Mouse (Mus musculus) neural tube, embryonic 14.5 days (tissue): ENCODE results near the gene Pdcd7. TPM values are rescaled to one million over a fixed set of nuclear protein-coding genes. Genes with fewer than 3 reads are reported as not detected.

Experiments used
- ATAC-seq: fragments of 200-750 bp; cut with Nextera tagmentation; 2 replicates; pipeline ENCODE4 v1.8.0; 2017; ENCODE audit warnings: low read depth, mild to moderate bottlenecking, moderate TSS enrichment, moderate library complexity
- H3K27ac ChIP-seq: fragments of 300-500 bp; sonication (generic); 2 replicates; pipeline ENCODE4 v1.5.1; 2014; ENCODE audit warnings: low read depth, mild to moderate bottlenecking, control low read depth, low read length, moderate library complexity, mixed read lengths
- H3K27me3 ChIP-seq: fragments of 300-500 bp; sonication (generic); 2 replicates; pipeline ENCODE4 v1.6.1; 2014; ENCODE audit warnings: low read length; ENCODE audit not compliant: control insufficient read depth, insufficient read depth
- H3K36me3 ChIP-seq: fragments of 300-500 bp; sonication (generic); 2 replicates; pipeline ENCODE4 v1.6.1; 2014; ENCODE audit warnings: low read length, mixed read lengths; ENCODE audit not compliant: control insufficient read depth, insufficient read depth
- H3K4me1 ChIP-seq: fragments of 300-500 bp; sonication (generic); 2 replicates; pipeline ENCODE4 v1.6.1; 2014; ENCODE audit warnings: low read length; ENCODE audit not compliant: control insufficient read depth, insufficient read depth
- H3K4me2 ChIP-seq: fragments of 300-500 bp; sonication (generic); 2 replicates; pipeline ENCODE4 v1.6.1; 2014; ENCODE audit warnings: mild to moderate bottlenecking, low read depth, low read length, control low read depth
- H3K4me3 ChIP-seq: fragments of 300-500 bp; sonication (generic); 2 replicates; pipeline ENCODE4 v1.5.1; 2014; ENCODE audit warnings: low read depth, low read length, control low read depth, mixed read lengths
- H3K9ac ChIP-seq: fragments of 300-500 bp; sonication (generic); replicated peaks from 2 replicates; pipeline ENCODE4 v1.6.1; 2014; ENCODE audit warnings: low read depth, mild to moderate bottlenecking, control low read depth, low read length, mixed read lengths
- H3K9me3 ChIP-seq: fragments of 300-500 bp; sonication (generic); 2 replicates; pipeline ENCODE4 v1.6.1; 2016; ENCODE audit warnings: low read length; ENCODE audit not compliant: control insufficient read depth
- WGBS: fragments of 180-500 bp; shearing (Covaris S2); extraction: QIAGEN DNeasy Blood & Tissue Kit; methylation state at CpG from one replicate; pipeline ENCODE4 v1.1.7; 2014; 5-methylcytosine and 5-hydroxymethylcytosine counted together
- polyA plus RNA-seq: library from polyadenylated mRNA; unstranded; fragments of >200 nt; fragmentation: Nextera tagmentation; extraction: Ambion mirVana; gene quantifications from 2 replicates; pipeline ENCODE4 v1.2.1, GENCODE M21; 2014

The Pdcd7 gene
- 12.3 and 12.5 TPM in 2 replicates for polyA plus RNA-seq

- no peaks in the 10 kb centered on the region; the same call in 1 of the 2 replicates for H3K27me3 ChIP-seq
- ATAC-seq, result peak; percentile 98
- peak within 1 kb of the TSS; percentile 95 for H3K9ac ChIP-seq
- peak within 1 kb of the TSS; percentile 92 for H3K4me2 ChIP-seq
- H3K36me3 ChIP-seq, result no peaks in the 10 kb centered on the region
- WGBS, result under 1% methylated on average over 44 of the region's 59 CpGs
- H3K4me1 ChIP-seq, result peaks cover 12% of the 10 kb centered on the region
- H3K4me3 ChIP-seq, result peak within 1 kb of the TSS; percentile 98
- H3K27ac ChIP-seq, result peak within 1 kb of the TSS; percentile 88
- no peaks in the 10 kb centered on the region for H3K9me3 ChIP-seq
Measured at GRCm38 (mm10) chr9:65345854-65346475, at the start of gene Pdcd7. Pdcd7 (plus strand) TSS chr9:65346104.

DNA sequence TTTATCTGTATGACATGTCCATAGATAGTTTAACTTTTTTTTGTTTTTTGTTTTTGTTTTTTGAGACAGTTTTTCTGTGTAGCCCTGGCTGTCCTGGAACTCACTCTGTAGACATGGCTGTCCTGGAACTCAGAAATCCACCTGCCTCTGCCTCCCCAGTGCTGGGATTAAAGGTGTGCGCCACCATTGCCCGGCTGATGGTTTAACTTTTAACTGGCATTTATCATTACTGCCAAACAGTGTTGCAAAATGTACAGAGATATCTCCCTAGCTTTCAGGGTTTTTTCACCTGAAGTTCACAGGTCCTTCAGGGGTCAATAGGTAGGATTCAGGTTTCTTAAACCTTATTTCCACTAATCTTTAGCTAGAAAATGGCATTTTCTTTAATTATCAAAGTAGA lies 48.8 kb upstream of the Pdcd7 start:
- Histone ChIP-seq H3K27me3 (peaks cover 2% of the 10 kb centered on the region; the same call in 1 of the 2 replicates), H3K27ac (no peak overlapping the region), H3K4me3 (no peak overlapping the region), H3K4me2 (no peak overlapping the region), H3K36me3 (peaks cover 4% of the 10 kb centered on the region; the same call in 1 of the 2 replicates), H3K9me3 (no peaks in the 10 kb centered on the region), H3K9ac (no peak overlapping the region), H3K4me1 (peaks cover 13% of the 10 kb centered on the region)
- WGBS, result 98% methylated on average over 2 of the region's 2 CpGs
- ATAC-seq, result no peak

DNA sequence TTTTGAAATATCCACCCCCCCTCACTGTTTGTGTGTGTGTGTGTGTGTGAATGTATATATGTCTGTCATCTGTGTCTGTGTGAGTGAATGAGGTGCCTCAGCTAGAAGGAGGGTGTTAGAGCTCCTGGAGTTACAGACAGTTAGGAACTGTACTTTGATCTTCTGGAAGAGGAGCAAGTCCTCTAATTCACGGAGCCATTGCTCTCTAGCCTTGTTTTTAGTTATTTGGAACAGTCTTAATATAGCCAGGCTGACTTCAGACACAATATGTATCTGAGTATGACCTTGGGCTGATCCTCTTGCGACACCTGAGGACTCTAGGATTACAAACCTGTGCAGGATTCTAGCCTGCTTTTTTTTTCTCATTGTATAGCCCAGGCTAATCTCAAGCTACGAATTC lies 47.1 kb upstream of the Pdcd7 start:
- Histone ChIP-seq H3K27ac (no peak overlapping the region), H3K36me3 (peaks cover 9% of the 10 kb centered on the region; the same call in 1 of the 2 replicates), H3K4me3 (no peak overlapping the region), H3K9me3 (no peaks in the 10 kb centered on the region), H3K27me3 (peaks cover 2% of the 10 kb centered on the region; the same call in 1 of the 2 replicates), H3K4me1 (peaks cover 13% of the 10 kb centered on the region), H3K4me2 (no peak overlapping the region), H3K9ac (no peak overlapping the region)
- 92% methylated on average over 3 of the region's 3 CpGs for WGBS
- ATAC-seq, result no peak

DNA sequence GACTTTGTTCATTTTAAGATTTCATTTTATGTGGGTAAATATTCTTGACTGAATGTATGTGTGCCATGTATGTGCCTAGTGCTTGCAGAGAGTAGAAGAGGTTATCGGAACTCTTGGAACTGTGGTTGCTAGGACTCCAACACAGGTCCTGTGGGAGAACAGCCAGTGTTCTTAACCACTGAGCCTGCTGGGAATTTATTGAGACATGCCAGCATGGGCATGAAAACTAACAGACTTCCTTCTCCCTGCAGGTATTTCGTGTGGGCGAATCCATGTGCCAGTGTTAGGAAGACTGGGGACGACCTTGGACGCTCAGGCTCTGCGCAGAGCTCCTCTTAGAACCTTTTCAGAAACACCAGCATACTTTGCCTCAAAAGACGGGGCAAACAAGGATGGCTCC lies 46.3 kb upstream of the Pdcd7 start:
- Histone ChIP-seq H3K27ac (no peak overlapping the region), H3K9ac (no peak overlapping the region), H3K27me3 (no peaks in the 10 kb centered on the region; the same call in 1 of the 2 replicates), H3K4me1 (peaks cover 13% of the 10 kb centered on the region), H3K9me3 (no peaks in the 10 kb centered on the region), H3K4me2 (no peak overlapping the region), H3K36me3 (peaks cover 11% of the 10 kb centered on the region), H3K4me3 (no peak overlapping the region)
- WGBS, result 97% methylated on average over 7 of the region's 7 CpGs
- no peak for ATAC-seq

DNA sequence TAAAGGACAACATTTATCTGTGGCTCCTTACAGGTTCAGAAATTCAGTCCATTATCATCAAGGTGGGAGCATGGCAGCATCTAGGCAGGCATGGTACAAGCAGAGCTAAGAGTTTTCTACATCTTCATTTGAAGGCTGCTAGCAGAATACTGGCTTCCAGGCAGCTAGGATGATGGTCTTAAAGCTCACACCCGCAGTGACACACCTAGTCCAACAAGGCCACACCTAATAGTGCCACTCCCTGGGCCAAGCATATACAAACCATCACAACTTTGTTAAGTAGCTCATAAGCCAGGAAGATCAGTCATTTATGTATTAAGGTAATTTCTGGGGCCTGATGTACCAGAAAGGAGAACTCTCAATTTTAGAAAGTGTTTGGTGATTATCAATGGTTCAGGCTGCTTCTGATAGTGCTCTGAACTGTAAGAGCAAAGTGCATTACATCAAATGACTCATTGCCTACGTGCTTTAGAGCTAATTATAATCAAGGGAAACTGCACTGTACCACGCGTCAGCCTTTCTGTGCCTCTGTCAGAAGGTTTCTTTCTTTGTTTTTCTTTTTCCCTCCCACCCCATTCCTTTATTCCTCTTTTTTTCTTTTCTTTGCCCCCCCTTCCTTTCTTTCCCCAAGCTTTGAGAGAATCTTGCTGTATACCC lies 43.4 kb upstream of the Pdcd7 start:
- Histone ChIP-seq H3K9me3 (no peaks in the 10 kb centered on the region), H3K27me3 (no peaks in the 10 kb centered on the region), H3K4me3 (no peak overlapping the region), H3K9ac (no peak overlapping the region), H3K4me1 (no peaks in the 10 kb centered on the region), H3K36me3 (peaks cover 8% of the 10 kb centered on the region), H3K27ac (no peak overlapping the region), H3K4me2 (no peak overlapping the region)
- ATAC-seq, result no peak
- WGBS, result 97% methylated on average over 4 of the region's 4 CpGs

- no peak overlapping the region for H3K9ac ChIP-seq
- H3K4me3 ChIP-seq, result no peak overlapping the region
- no peak overlapping the region for H3K27ac ChIP-seq
- ATAC-seq, result no peak
- H3K9me3 ChIP-seq, result no peaks in the 10 kb centered on the region
- WGBS, result 96% methylated on average over 4 of the region's 4 CpGs
- H3K36me3 ChIP-seq, result peaks cover 8% of the 10 kb centered on the region
- no peaks in the 10 kb centered on the region for H3K27me3 ChIP-seq
- H3K4me1 ChIP-seq, result no peaks in the 10 kb centered on the region
- no peak overlapping the region for H3K4me2 ChIP-seq
Measured at GRCm38 (mm10) chr9:65303586-65303985, 42.3 kb upstream of the Pdcd7 start.

- H3K27me3 ChIP-seq, result no peaks in the 10 kb centered on the region
- no peak for ATAC-seq
- no peaks in the 10 kb centered on the region for H3K4me1 ChIP-seq
- H3K27ac ChIP-seq, result no peak overlapping the region
- H3K4me2 ChIP-seq, result no peak overlapping the region
- WGBS, result 90% methylated on average over 4 of the region's 4 CpGs
- H3K9ac ChIP-seq, result no peak overlapping the region
- peaks cover 11% of the 10 kb centered on the region for H3K36me3 ChIP-seq
- no peaks in the 10 kb centered on the region for H3K9me3 ChIP-seq
- no peak overlapping the region for H3K4me3 ChIP-seq
Measured at GRCm38 (mm10) chr9:65304300-65304699, 41.6 kb upstream of the Pdcd7 start.

GRCm38 (mm10) chr9:65306672-65307071 lies 39.2 kb upstream of the Pdcd7 start:
- Histone ChIP-seq H3K9me3 (no peaks in the 10 kb centered on the region), H3K9ac (no peak overlapping the region), H3K4me2 (no peak overlapping the region), H3K27ac (no peak overlapping the region), H3K4me3 (no peak overlapping the region), H3K27me3 (no peaks in the 10 kb centered on the region), H3K4me1 (no peaks in the 10 kb centered on the region), H3K36me3 (peaks cover 17% of the 10 kb centered on the region)
- 97% methylated on average over 2 of the region's 2 CpGs for whole genome bisulfite sequencing
- ATAC-seq, result no peak

- Histone ChIP-seq H3K4me1 (no peaks in the 10 kb centered on the region), H3K27me3 (no peaks in the 10 kb centered on the region), H3K36me3 (peaks cover 23% of the 10 kb centered on the region), H3K9me3 (no peaks in the 10 kb centered on the region), H3K4me2 (no peak overlapping the region), H3K4me3 (no peak overlapping the region), H3K9ac (no peak overlapping the region), H3K27ac (no peak overlapping the region)
- ATAC-seq, result no peak
- WGBS, result 96% methylated on average over 1 of the region's 1 CpGs
Measured at GRCm38 (mm10) chr9:65308011-65308410, 37.9 kb upstream of the Pdcd7 start.
